Mouse (Mus musculus) skeletal muscle tissue, adult 2 months (tissue): ENCODE data around the gene Nrxn3.

Experiments used
- DNase-seq: peaks from one replicate; pipeline ENCODE4 v3.0.0-alpha.2; 2012; ENCODE audit warnings: low read depth, low spot score

Nrxn3 gene

GRCm38 (mm10) chr12:89041429-89042107 lies 318.9 kb downstream of the Nrxn3 start:
- no peak for DNase-seq

- no peak for DNase-seq
Observed at GRCm38 (mm10) chr12:89049279-89049678, 326.6 kb downstream of the Nrxn3 start.

GRCm38 (mm10) chr12:89049686-89050085 lies 327.0 kb downstream of the Nrxn3 start:
- DNase-seq: no peak

- DNase-seq: no peak
Observed at GRCm38 (mm10) chr12:89072436-89072835, 349.8 kb downstream of the Nrxn3 start.

GRCm38 (mm10) chr12:89073167-89073743 lies 350.6 kb downstream of the Nrxn3 start:
- DNase-seq: no peak

GRCm38 (mm10) chr12:89074551-89075295 lies 352.0 kb downstream of the Nrxn3 start:
- no peak for DNase-seq

- DNase-seq: peak; percentile 29
Observed at GRCm38 (mm10) chr12:89093806-89094479, 371.3 kb downstream of the Nrxn3 start.

- DNase-seq: no peak
Observed at GRCm38 (mm10) chr12:89097561-89097960, 374.9 kb downstream of the Nrxn3 start.

GRCm38 (mm10) chr12:89106029-89106733 lies 383.5 kb downstream of the Nrxn3 start:
- DNase-seq: no peak

GRCm38 (mm10) chr12:89106881-89107584 lies 384.4 kb downstream of the Nrxn3 start:
- no peak for DNase-seq

GRCm38 (mm10) chr12:89109779-89110335 lies 387.2 kb downstream of the Nrxn3 start:
- DNase-seq: no peak

- no peak for DNase-seq
Observed at GRCm38 (mm10) chr12:89128602-89129001, 405.9 kb downstream of the Nrxn3 start.

GRCm38 (mm10) chr12:89129139-89129907 lies 406.6 kb downstream of the Nrxn3 start:
- DNase-seq: no peak

- no peak for DNase-seq
Observed at GRCm38 (mm10) chr12:89134333-89134732, 411.7 kb downstream of the Nrxn3 start.

- no peak for DNase-seq
Observed at GRCm38 (mm10) chr12:89134774-89135307, 412.2 kb downstream of the Nrxn3 start.

- no peak for DNase-seq
Observed at GRCm38 (mm10) chr12:89148974-89149411, 426.3 kb downstream of the Nrxn3 start.

- DNase-seq: no peak
Observed at GRCm38 (mm10) chr12:89149455-89149854, 426.8 kb downstream of the Nrxn3 start.

- DNase-seq: no peak
Observed at GRCm38 (mm10) chr12:89156086-89156757, 433.5 kb downstream of the Nrxn3 start.

GRCm38 (mm10) chr12:89159353-89159752 lies 436.7 kb downstream of the Nrxn3 start:
- peak; percentile 15 for DNase-seq
